Comparison of ENCODE assay signal across 13 mouse cellular contexts in genomic region chr17:74043754-74044153, GRCm38 (mm10). TPM values are rescaled to one million over a fixed set of nuclear protein-coding genes. Genes with fewer than 3 reads are reported as not detected.
DNase-seq lines count a peak whose midpoint lies in the region; ATAC-seq and TF ChIP-seq lines count a peak whose summit lies in the region.
"Had no signal": no experiment of that assay in that cellular context is flagged by ENCODE, and none has a peak within 500 bp of the region (broad histone marks: within the 10 kb centered on the region; RNA-seq: fewer than 3 reads in every experiment).

No protein-coding gene starts in this region.

- no peak overlapping the region for H3K9ac ChIP-seq in kidney, embryonic 16.5 days (replicated peaks; ENCODE audit: low read length)
- H3K9ac ChIP-seq: embryonic facial prominence, embryonic 13.5 days; liver, embryonic 13.5 days had no signal

- CTCF ChIA-PET in Patski (lab: Charles Lee), result interaction anchor here (1.3 kb wide), 1 partner anchor 13 kb away, joined by 3 read pairs; no protein-coding TSS in a partner anchor

- H3K9me3 ChIP-seq in kidney, embryonic 16.5 days (ENCODE audit: low read length), result no peaks in the 10 kb centered on the region
- H3K9me3 ChIP-seq: embryonic facial prominence, embryonic 13.5 days; liver, embryonic 13.5 days had no signal

- POLR2A ChIA-PET in Patski (lab: Charles Lee), result no interaction called here

- no peak overlapping the region for H3K27ac ChIP-seq in kidney, adult 2 months (ENCODE audit: insufficient read depth, low read depth, low read length)
- no peak overlapping the region for H3K27ac ChIP-seq in kidney, embryonic 16.5 days (ENCODE audit: low read length)
- H3K27ac ChIP-seq: embryonic facial prominence, embryonic 13.5 days; liver, embryonic 13.5 days had no signal

- no peak for TF ChIP-seq POLR2A in kidney, adult 2 months (IDR thresholded peaks at IDR 0.05; ENCODE audit: low read depth, low read length)
- TF ChIP-seq POLR2A in brain, embryonic 14.5 days (IDR thresholded peaks at IDR 0.05; ENCODE audit: borderline replicate concordance, extremely low read depth, insufficient read depth, insufficient read length, poor library complexity, severe bottlenecking), result no peak

- H3K4me2 ChIP-seq in kidney, embryonic 16.5 days (replicated peaks; ENCODE audit: low read depth, low read length), result no peak overlapping the region
- H3K4me2 ChIP-seq: embryonic facial prominence, embryonic 13.5 days; liver, embryonic 13.5 days had no signal

- no peaks in the 10 kb centered on the region for H3K36me3 ChIP-seq in kidney, adult 2 months (ENCODE audit: control insufficient read depth, insufficient read depth, low read length)
- no peaks in the 10 kb centered on the region for H3K36me3 ChIP-seq in kidney, embryonic 16.5 days (ENCODE audit: insufficient read depth, low read length)
- H3K36me3 ChIP-seq: embryonic facial prominence, embryonic 13.5 days; liver, embryonic 13.5 days had no signal

- TF ChIP-seq CTCF in kidney, adult 2 months (conservative IDR thresholded peaks at IDR 0.05; ENCODE audit: insufficient read depth, insufficient read length, low read depth, low read length), result no peak
- TF ChIP-seq CTCF in Patski (IDR thresholded peaks at IDR 0.05), result no peak
- TF ChIP-seq CTCF in brain, embryonic 14.5 days (IDR thresholded peaks at IDR 0.05; ENCODE audit: borderline replicate concordance, extremely low read depth, insufficient read depth, insufficient read length), result no peak

- no peaks in the 10 kb centered on the region for H3K27me3 ChIP-seq in kidney, adult 2 months (replicated peaks; ENCODE audit: control insufficient read depth, insufficient read depth, low read length)
- H3K27me3 ChIP-seq in kidney, embryonic 16.5 days (ENCODE audit: insufficient read depth, low read length), result peaks cover 29% of the 10 kb centered on the region
- peaks cover 30% of the 10 kb centered on the region for H3K27me3 ChIP-seq in Patski

- no peak for ATAC-seq in kidney, embryonic 16.5 days (ENCODE audit: low FRiP score, low TSS enrichment)
- peak; percentile 44 for ATAC-seq in Patski

- DNase-seq in kidney, adult 2 months, result peak; percentile 93
- peak; percentile 41 for DNase-seq in Patski (ENCODE audit: low read depth, low spot score)
- DNase-seq in brain, embryonic 14.5 days (ENCODE audit: low read depth), result peak; percentile 42
- peak; percentile 92 for DNase-seq in kidney, adult 9 months
- DNase-seq in right cerebral cortex, postnatal 4 days, result no peak
- DNase-seq in gastrocnemius, adult 8-10 months (ENCODE audit: low spot score in 2 of 2), result no peak
- DNase-seq: liver, embryonic 13.5 days; spleen, adult 18-20 months; thymus, postnatal 14 days had no signal

- in situ Hi-C loops in Patski (cut with MboI; ENCODE audit: low pct_unique_long_range_greater_than_20kb), result no loop called here

- peaks cover 7% of the 10 kb centered on the region; the same call in 1 of the 2 replicates for H3K4me1 ChIP-seq in kidney, adult 2 months (ENCODE audit: control insufficient read depth, insufficient read depth, low read length)
- H3K4me1 ChIP-seq in kidney, embryonic 16.5 days (ENCODE audit: insufficient read depth, low read length), result peaks cover 9% of the 10 kb centered on the region; the same call in 1 of the 2 replicates
- H3K4me1 ChIP-seq: liver, embryonic 13.5 days had no signal

- H3K4me3 ChIP-seq in kidney, adult 2 months (ENCODE audit: insufficient read depth, low read depth, low read length), result no peak overlapping the region
- no peak overlapping the region for H3K4me3 ChIP-seq in kidney, embryonic 16.5 days (ENCODE audit: low read length)
- H3K4me3 ChIP-seq: embryonic facial prominence, embryonic 13.5 days; liver, embryonic 13.5 days had no signal

- WGBS in kidney, adult 2 months, result 26% methylated on average over 4 of the region's 4 CpGs
- 58% methylated on average over 4 of the region's 4 CpGs for WGBS in kidney, embryonic 16.5 days

RNA-seq across cellular contexts. Expression of gene Srd5a2, which starts 4.0 kb away (rescaled TPM):
- 2.8 and 3.2 TPM in 2 replicates for polyA plus RNA-seq in kidney, adult 2 months (2012; rRNA removed)
- 0.10 TPM in 1 of 2 replicates, not detected in the other for polyA plus RNA-seq in kidney, embryonic 16.5 days (2015; fragmentation: Nextera tagmentation; extraction: Ambion mirVana)
- polyA plus RNA-seq in Patski (2021), result not detected
- 0.08 and 0.12 TPM in 2 replicates for polyA plus RNA-seq in brain, embryonic 14.5 days (2012; rRNA removed)
- total RNA-seq in gastrocnemius, adult 8-10 months (2022), result under 1 TPM in 2 of 4 experiments, not detected in 2; 0.35 to 0.80 TPM
- total RNA-seq: heart, postnatal 25 days; megakaryocyte-erythroid progenitor cell, adult 5-6 weeks had no signal
- polyA plus RNA-seq: embryonic facial prominence, embryonic 13.5 days; liver, embryonic 13.5 days had no signal

Comparison
In these comparisons a context has a peak if more than half of its experiments do, and no peak if none do; other contexts are left out.
1. DNase-seq: peak in kidney, adult 2 months (single experiment), Patski (single experiment), brain, embryonic 14.5 days (single experiment) and kidney, adult 9 months (single experiment); none in right cerebral cortex, postnatal 4 days (single experiment) and gastrocnemius, adult 8-10 months (0 of 2).